In genomic region chr17:66755191-66755654, GRCm38 (mm10) we compare ENCODE assay signal across 9 mouse cellular contexts.
DNase-seq lines count a peak whose midpoint lies in the region; ATAC-seq and TF ChIP-seq lines count a peak whose summit lies in the region.
"Had no signal": no experiment of that assay in that cellular context is flagged by ENCODE, and none has a peak within 500 bp of the region (broad histone marks: within the 10 kb centered on the region; RNA-seq: fewer than 3 reads in every experiment).

No protein-coding gene starts in this region.

- H3K36me3 ChIP-seq in liver, adult 2 months (ENCODE audit: control insufficient read depth, insufficient read depth, low read length) = no peaks in the 10 kb centered on the region
- no peaks in the 10 kb centered on the region for H3K36me3 ChIP-seq in heart, embryonic 16.5 days (ENCODE audit: control insufficient read depth, insufficient read depth)
- H3K36me3 ChIP-seq: limb, embryonic 12.5 days had no signal

- H3K4me1 ChIP-seq in liver, adult 2 months (ENCODE audit: control insufficient read depth, insufficient read depth, low read length) = peaks cover 7% of the 10 kb centered on the region
- peaks cover 3% of the 10 kb centered on the region for H3K4me1 ChIP-seq in heart, embryonic 16.5 days (ENCODE audit: control insufficient read depth, insufficient read depth, low read length)

- no peaks in the 10 kb centered on the region for H3K9me3 ChIP-seq in heart, embryonic 16.5 days (replicated peaks; ENCODE audit: control insufficient read depth, low read length)
- H3K9me3 ChIP-seq: limb, embryonic 12.5 days had no signal

- no peak for TF ChIP-seq POLR2A in liver, adult 2 months (IDR thresholded peaks at IDR 0.05; ENCODE audit: extremely low read depth, insufficient read depth, low read length)

- ATAC-seq in heart, embryonic 16.5 days (replicated peaks; ENCODE audit: extremely low read depth, insufficient read depth, low FRiP score) = peak; percentile 23; the same call in 1 of the 2 replicates

- H3K27me3 ChIP-seq in liver, adult 2 months (ENCODE audit: control insufficient read depth, insufficient read depth, low read length) = no peaks in the 10 kb centered on the region
- H3K27me3 ChIP-seq in heart, embryonic 16.5 days (ENCODE audit: control insufficient read depth, insufficient read depth, low read length) = no peaks in the 10 kb centered on the region

- no peaks in the 10 kb centered on the region for H3K79me2 ChIP-seq in liver, adult 2 months (ENCODE audit: control insufficient read depth, insufficient read depth, low read length)

- H3K4me2 ChIP-seq in heart, embryonic 16.5 days (ENCODE audit: low read depth, low read length) = no peak overlapping the region
- H3K4me2 ChIP-seq: limb, embryonic 12.5 days had no signal

- no peak overlapping the region for H3K4me3 ChIP-seq in liver, adult 2 months (ENCODE audit: insufficient read depth, low read depth, low read length)
- H3K4me3 ChIP-seq in heart, embryonic 16.5 days (ENCODE audit: low read length) = no peak overlapping the region
- H3K4me3 ChIP-seq: limb, embryonic 12.5 days had no signal

- DNase-seq in liver, adult 2 months (ENCODE audit: extremely low read depth, low read depth, low spot score) = peak; percentile 59
- no peak for DNase-seq in liver
- peak; percentile 86 for DNase-seq in embryo, embryonic 10.5 days (ENCODE audit: low spot score)
- DNase-seq in kidney, postnatal 10 days = peak; percentile 66
- DNase-seq in lung, adult 18-20 months = peak; percentile 22 to 58
- DNase-seq in retina, adult 2 months (ENCODE audit: low read depth, low spot score) = peak; percentile 37
- DNase-seq in thymus, postnatal 36 days = no peak

- no peak overlapping the region for H3K27ac ChIP-seq in liver, adult 2 months (replicated peaks; ENCODE audit: insufficient read depth, low read depth, low read length)
- H3K27ac ChIP-seq in heart, embryonic 16.5 days (ENCODE audit: low read length) = no peak overlapping the region
- H3K27ac ChIP-seq: limb, embryonic 12.5 days had no signal

- 20% methylated on average over 3 of the region's 3 CpGs for WGBS in liver, adult 2 months
- 53% methylated on average over 3 of the region's 3 CpGs for WGBS in heart, embryonic 16.5 days

- TF ChIP-seq CTCF in liver, adult 2 months (IDR thresholded peaks at IDR 0.05; ENCODE audit: low read depth, low read length) = peak; percentile 66

- no peak overlapping the region for H3K9ac ChIP-seq in liver, adult 2 months (ENCODE audit: low read depth, low read length)
- no peak overlapping the region for H3K9ac ChIP-seq in heart, embryonic 16.5 days (ENCODE audit: low read length)
- H3K9ac ChIP-seq: limb, embryonic 12.5 days had no signal

Comparison
In these comparisons a context has a peak if more than half of its experiments do, and no peak if none do; other contexts are left out.
1. DNase-seq: peak in liver, adult 2 months (single experiment), embryo, embryonic 10.5 days (single experiment), kidney, postnatal 10 days (single experiment), lung, adult 18-20 months (2 of 2) and retina, adult 2 months (single experiment); none in liver (single experiment) and thymus, postnatal 36 days (0 of 2).